Mouse (Mus musculus) CH12.LX (cell line): Measurements from ENCODE around the gene Kcnk16.

Source experiments
- EP300 ChIP-seq: IDR thresholded peaks from 2 replicates; pipeline ENCODE4 v1.6.1; 2011; ENCODE audit warnings: low read length, improper control_type of control experiment
- MAFK ChIP-seq: IDR thresholded peaks from 2 replicates; pipeline ENCODE4 v1.6.1; 2011; ENCODE audit warnings: low read length, improper control_type of control experiment; ENCODE audit not compliant: insufficient replicate concordance
- POLR2A ChIP-seq: IDR thresholded peaks from 2 replicates; pipeline ENCODE4 v1.6.1; 2011; ENCODE audit warnings: low read depth, mild to moderate bottlenecking, improper control_type of control experiment, low read length
- SIN3A ChIP-seq: IDR thresholded peaks from 2 replicates; pipeline ENCODE4 v1.6.1; 2012; ENCODE audit warnings: low read length, improper control_type of control experiment, inconsistent platforms
- UBTF ChIP-seq: IDR thresholded peaks from 2 replicates; pipeline ENCODE4 v1.6.1; 2012; ENCODE audit warnings: low read depth, mild to moderate bottlenecking, inconsistent platforms, low read length, improper control_type of control experiment, moderate library complexity

GRCm38 (mm10) chr14:20234403-20234802 is 34.6 kb downstream of the Kcnk16 start:
- TF ChIP-seq POLR2A (no peak), UBTF (no peak), MAFK (no peak), SIN3A (no peak), EP300 (no peak)
